Mouse (Mus musculus): ENCODE measurements around the gene Sema3b. TPM values are rescaled to one million over a fixed set of nuclear protein-coding genes. Genes with fewer than 3 reads are reported as not detected.

Gene Sema3b
- total RNA-seq, 4 experiments from 2014 or later: 2.9 to 5.0 (median 4.4) TPM

DNA sequence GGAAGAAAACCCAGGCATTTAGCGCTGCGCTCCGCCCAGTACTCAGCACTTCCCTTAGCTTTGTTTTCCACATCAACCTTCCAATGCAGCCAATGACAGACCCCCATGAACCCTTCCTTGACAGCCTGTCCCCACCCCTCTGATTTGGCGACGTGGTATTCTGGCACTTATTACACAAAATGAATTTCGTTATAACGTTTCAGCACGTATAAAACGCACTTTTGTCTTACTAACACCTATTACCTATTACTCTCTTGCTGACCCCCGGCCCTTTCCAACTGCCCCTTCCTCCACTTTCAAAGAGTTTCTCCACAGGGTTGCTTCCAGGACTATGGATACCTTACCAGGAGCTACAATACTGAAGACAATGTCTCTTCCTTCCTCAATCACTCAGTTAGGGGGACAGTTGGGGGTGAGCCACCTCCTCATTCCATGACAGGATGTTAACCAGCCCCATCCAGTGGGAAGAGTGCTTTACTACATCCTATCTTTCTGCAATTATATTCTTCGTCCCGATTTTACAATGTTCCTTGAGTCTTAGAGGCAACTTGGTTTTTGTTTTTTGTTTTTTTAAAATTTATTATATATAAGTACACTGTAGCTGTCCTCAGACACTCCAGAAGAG is 4.0 kb upstream of the Sema3b start:
- DNase-seq (ENCODE audit: low spot score in 2 of 2): no peak

DNA sequence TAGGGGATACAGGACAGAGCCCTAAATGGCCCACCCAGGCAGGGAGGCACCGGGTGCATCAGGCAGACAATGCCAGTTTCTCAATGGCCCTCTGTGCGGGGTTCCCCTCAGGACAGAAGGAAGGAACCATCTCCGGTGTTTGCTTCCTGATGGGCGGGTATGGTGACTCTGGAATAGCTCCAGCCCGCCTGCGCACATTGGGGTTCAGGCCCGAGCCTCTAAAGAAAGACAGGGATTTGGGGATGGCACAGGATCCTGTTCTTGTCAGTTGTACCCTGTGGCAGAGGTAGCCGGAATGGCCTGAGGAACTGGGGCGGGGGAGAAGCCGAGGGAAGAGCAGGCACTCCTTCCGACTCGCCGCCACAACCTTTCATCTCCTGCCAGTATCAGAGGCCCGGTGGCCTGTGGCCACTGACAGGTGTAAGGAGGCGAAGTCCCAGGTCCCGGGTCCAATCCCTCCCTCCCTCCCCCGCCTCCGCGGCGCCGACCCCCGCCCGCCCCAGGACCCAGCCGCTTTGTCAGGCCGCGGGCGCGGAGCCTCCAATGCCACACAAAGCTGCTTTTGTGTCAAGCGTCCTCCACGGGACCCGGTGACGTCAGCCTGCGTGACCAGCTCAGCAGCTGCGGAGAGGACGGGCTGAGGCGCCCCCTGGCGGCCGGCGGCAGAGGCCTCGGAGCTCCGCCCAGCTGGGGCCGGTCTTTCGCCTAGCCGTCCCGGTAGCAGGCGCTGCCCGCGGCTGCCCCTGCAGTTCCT is 3.3 kb upstream of the Sema3b start:
- peak; percentile 95 to 99 for DNase-seq (ENCODE audit: low spot score in 2 of 2)

DNA sequence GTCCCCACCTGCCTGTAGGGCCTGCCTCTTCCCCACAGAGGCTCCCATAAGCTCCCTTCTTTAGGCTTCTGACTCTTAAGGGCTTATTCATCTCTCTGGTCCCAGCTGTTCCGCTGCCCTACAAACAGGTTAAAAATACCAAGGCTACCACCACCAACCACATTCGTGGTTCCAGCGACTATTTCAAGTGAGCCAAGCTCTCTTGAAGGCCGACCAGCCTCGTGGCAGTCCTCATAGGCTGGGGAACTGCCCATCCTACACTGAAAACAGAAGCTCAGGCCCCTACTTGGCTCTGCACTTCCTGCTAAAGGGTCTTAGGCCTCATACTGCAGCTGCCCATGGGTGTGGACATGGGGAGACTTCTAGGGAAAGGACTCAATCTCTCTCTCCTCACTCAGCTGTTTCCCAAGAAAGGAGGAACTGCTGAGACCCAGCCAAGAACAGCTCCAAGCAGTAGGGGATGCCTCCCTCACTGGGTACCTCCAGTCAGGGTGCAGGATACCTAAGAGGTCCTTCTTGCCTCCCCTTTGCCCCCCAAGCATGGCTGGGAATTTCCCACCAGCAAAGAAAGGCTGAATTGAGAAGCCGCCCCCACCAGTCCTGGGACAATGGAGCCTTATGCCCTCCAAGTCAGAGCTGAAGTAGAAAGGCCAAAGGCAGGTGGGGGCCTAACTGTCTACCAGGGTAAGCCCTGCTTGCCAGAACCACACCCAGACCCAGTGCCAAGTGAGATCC is 2.6 kb upstream of the Sema3b start:
- no peak for DNase-seq (ENCODE audit: low spot score in 2 of 2)

DNA sequence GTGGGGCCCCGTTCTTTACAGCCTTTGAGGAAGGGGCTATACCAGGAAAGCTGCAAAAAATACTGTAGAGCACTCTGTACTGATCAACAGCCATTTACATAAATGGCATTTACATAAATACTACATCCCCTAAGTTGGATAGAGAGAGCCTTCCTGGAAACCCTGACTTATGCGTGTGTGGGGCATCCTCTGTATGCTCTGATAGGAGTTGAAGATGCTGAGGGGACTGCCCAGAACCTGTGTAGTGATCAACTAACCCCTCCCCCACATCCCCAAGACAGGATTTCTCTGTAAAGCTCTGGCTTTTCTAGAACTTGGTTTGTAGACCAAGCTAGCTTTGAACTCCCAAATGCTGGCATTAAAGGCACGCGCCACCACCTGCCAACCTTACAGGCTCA is 403 bp upstream of the Sema3b start:
- DNase-seq (ENCODE audit: low spot score in 2 of 2): no peak

DNA sequence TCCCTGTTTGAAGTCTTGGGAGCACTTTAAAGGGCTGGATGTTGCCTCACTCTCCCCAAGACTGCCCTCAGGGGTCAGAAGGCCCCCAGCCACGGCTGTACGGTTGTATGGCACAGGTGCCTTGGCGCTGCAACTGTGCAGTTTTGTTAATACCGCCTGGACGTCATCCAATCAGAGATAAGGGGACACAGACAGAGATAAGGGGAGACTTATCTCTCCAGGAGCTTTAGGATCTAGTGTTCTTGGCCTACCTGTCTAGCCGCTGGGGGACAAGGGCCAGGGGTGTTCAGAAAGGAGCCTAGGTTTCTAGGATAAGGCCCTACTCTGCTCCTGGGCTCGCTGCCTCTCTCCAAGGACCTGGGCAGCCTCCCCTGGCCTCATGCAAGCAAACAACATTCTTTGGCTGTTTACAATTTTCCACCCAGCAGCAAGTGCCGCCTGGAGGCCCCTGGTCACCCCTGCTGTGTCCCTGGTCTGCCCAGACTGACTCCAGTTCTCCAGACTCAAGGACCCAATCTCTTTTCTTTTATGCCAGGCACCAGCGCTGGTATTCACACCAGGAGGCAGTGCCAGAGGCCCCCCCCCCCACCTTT is 1.3 kb downstream of the Sema3b start:
- no peak for DNase-seq (ENCODE audit: low spot score in 2 of 2)

DNA sequence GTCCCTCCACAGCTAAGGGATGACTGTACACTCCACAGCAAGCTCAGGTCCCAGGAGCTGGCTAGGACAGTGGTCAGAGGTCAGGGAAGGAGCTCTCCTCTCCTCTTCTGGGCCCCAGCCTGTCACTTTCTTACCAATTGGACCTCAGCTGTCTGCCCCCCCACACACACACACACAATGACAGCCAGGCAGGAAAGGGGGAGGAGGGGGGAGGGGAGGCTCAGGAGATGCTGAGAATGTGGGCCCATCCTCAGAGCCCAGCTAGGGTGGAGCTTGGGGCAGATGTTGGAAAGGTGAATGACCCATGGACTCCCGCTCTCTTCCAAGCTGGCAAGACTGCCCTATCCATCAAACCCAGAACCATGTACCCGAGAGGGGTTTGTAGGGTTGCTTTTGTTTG is 2.0 kb downstream of the Sema3b start:
- no peak for DNase-seq (ENCODE audit: low spot score in 2 of 2)

DNA sequence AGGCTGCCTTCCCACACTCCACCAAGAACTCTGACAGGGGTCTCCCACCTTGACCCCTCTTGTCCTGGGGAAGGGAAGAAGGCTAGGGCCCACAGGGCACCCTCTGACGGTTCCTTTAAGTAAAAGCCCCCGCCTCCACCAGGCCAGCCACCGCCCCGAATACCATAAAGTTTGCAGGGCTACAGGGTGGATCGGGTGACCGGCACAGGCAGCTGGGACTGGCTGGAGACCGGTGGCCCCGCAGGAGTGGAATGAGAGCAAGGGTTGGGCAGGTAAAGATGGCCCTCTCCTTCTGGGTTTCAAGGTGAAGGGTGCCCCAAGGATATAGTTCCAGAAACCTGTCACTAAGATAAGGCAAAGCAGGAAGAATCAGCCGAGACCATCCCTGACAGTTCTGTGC is 2.4 kb downstream of the Sema3b start:
- no peak for DNase-seq (ENCODE audit: low spot score in 2 of 2)

DNA sequence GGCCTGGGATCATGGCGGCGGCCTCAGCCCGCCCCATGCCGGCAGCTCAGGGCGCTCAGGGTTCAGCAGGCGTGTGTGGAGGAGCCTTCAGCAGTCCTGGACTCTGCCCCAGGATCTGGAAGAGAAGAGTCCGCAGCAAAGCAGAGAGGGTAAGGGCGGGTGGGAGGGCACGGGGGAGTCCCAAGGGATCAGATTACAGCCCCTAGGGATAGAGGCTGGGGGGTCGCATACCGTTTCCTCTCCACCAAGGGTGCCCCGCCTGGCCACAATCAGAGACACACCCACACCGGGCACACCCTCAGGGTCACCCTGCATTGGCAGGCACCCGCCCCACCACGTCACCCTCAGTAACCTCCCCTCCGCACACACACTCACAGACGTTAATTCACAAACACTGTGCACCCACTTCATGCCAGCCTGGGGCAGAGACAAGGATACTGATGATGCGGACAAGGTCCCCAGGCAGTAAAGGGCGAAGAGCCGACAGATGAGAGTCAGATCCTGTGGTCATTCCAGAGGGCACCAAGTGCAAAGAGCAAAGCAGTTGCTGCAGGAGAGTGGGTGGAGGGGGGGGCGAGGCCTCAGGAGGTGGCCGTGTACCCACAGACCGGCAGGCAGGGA is 3.9 kb downstream of the Sema3b start:
- DNase-seq (ENCODE audit: low spot score in 2 of 2): no peak

DNA sequence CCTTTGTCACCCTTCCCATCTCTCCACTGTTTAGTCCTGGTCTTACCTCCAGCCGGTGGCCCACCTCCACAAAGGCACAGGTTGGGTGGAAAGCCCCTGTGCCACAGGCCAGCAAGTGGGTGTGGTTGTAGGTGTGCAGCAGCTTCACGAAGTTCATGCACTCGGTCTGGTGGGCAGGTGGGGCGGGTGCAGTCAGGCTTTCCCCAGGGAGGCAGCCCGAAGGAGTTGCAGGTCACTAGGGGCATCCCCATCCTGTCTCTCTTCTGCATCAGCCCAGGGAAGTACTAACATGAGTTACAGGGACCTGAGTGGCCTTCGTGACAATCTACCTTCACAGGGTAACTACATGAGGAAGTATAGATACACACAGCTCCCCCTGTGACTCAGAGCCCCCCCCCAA is 5.8 kb downstream of the Sema3b start:
- DNase-seq (ENCODE audit: low spot score in 2 of 2): no peak

DNA sequence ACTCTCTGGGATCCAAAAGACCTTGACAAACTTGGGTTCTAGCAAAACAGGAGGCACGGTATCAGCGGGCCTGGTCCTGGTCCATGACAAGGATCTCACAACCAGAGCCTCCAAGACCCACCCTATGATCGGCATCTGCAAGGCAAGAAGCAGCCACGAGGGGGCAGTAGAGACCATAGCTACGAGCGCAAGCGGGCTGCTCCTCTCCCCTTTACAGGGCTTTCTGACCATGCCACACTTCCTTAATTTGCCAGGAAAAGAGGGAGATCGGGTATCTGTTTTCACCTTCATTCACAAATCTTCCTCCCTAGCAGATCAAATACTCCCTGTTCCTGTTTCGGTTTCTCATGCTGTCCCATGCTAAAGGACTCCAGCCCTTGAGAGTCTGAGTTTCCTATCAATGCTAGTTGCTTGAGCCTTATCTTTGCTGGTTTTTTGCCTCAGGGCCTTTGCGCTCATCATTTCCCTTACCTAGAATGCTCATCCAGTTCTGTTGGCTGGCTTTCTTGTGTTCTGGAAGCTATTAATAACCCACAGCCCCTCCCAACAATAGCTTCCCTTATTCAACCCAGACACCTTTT is 6.9 kb downstream of the Sema3b start:
- peak; percentile 84 to 94 for DNase-seq (ENCODE audit: low spot score in 2 of 2)

DNA sequence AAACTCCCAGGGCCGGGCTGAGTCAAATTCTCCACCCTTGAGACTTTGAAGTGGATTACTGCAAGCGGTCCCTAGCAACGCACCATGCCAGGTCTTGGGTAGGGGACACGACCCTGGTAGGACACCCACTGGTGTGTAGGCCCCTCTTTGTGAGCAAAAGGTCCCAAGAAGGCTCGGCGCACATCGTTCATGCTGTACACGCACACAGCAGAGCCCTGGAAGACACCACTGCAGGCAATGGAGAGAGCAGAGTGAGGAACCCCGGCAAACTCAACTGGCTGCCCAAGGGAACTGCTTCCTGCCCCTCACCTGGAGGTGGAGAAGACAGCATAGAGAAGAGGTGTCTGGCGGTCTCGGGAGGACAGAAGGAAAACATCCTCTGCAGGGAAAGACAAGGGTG is 7.8 kb downstream of the Sema3b start:
- DNase-seq (ENCODE audit: low spot score in 2 of 2): no peak

DNA sequence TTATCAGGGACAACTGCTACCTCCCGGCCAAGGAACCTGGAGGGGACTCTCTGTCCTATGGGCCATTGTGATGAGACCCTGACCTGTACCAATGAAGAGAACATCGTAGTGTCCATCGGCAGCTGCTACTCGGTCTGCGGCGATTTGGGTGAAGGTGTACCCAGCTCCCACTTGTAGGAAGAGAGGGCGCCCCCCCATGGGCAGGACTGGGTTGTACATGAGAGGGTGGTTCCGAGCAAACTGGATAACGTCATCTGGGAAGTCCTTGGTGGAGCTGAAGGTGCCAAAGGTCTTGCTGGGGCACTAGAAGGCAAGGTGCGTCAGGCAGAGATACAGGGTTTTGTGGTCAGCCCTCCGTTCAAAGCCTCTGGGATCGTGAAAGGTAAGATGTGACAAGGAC is 8.3 kb downstream of the Sema3b start:
- DNase-seq (ENCODE audit: low spot score in 2 of 2): no peak

DNA sequence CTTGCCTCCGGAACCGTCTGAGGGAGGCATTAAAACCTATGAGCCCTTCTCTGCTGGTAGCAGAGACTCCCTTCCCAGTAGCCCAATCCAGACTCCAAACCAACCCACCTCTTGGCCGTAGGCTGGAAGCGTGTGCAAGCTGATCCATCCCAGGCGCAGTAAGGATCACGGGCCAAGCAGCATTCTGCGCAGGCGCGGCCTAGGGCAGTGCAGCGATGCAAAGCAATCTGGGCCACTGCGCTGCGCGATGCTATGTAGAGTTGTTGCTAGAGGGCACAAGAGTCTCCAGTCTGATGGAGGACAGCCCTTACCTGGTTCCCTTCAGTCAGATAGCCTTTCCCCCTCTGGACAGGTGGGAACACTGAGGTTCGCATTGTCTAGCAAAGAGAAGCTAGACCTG is 9.2 kb downstream of the Sema3b start:
- no peak for DNase-seq (ENCODE audit: low spot score in 2 of 2)

DNA sequence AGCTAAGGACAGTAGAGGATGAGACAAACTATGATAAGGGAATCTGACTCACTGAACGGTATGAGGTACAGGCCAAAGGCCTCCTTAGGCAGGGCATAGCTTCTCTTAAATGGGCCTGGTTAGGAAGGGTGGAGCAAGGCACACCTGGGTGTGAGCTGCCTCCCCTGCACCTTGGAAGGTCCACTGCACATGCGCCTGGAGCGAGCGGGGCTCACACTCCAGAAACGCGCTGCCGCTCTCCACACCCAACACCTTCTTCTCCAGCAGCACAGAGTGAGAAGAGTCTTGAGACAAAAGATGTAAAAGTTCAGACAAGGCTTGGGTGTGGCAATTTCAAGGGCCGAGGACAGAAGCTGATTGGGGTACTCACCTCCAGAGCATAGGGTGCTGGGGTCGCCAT is 9.6 kb downstream of the Sema3b start:
- DNase-seq (ENCODE audit: low spot score in 2 of 2): no peak

DNA sequence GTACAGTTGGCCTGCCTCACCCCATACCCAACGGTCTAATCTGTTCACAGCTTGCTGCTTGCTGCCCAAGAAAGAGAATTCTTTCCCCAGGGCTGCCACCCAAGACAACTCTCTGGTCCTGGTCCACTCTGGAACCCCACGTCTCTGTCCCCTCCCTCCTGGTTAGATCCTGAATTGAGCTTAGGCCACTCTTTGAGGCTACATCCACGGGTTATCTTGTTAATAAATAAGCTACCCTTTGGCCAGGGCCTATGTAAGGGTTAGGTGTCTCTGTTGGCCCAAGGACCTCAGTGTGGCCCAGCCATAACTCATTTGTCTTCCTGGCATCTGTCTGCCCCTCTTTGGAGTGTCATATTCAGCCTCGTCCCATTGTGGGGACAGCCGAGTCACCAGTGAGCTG is 10.6 kb downstream of the Sema3b start:
- DNase-seq (ENCODE audit: low spot score in 2 of 2): no peak

DNA sequence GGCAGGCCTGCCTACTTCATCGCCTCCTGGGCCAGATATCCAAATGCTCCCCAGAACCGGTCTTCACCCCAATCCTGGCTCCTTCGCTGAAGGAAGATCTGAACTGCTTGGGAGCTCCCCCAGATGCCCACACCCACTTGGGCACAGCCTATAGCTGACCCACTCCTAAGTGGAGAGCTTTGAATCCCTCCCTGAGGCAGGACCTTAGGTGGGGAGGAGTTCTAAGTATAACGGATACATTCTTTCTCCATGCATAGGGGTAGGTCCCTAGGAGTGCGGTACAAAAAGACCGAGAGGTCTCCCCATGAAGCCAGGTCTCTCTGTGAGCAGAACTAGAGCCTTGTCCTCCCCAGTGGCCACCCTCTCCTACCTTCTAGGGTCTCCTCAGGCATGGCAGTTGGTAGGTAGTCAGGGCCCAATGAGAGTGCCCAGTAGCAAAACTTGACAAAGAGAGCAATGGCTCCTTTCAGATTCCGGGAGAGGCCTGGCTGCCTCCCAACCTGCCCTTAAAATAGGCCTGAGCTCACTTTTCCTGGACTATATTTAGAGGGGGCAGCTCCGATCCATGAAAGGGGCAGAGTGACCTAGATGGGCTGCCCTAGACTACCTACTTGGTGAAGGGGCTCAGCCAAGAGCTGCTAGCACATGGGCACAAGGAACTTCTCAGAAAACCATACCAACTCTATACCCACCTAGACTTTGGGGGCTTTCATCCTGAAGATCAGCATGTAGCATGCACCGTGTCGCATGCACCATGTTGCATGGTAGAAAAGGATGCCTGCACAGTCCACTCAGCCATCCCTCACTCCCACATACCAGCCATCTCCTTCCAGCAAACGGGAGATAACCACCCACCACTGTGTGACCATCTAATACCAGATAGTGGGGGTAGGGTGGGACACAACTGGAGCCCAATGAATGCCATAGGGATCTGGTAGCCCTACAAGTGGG is 12.1 kb downstream of the Sema3b start:
- DNase-seq (ENCODE audit: low spot score in 2 of 2): no peak

DNA sequence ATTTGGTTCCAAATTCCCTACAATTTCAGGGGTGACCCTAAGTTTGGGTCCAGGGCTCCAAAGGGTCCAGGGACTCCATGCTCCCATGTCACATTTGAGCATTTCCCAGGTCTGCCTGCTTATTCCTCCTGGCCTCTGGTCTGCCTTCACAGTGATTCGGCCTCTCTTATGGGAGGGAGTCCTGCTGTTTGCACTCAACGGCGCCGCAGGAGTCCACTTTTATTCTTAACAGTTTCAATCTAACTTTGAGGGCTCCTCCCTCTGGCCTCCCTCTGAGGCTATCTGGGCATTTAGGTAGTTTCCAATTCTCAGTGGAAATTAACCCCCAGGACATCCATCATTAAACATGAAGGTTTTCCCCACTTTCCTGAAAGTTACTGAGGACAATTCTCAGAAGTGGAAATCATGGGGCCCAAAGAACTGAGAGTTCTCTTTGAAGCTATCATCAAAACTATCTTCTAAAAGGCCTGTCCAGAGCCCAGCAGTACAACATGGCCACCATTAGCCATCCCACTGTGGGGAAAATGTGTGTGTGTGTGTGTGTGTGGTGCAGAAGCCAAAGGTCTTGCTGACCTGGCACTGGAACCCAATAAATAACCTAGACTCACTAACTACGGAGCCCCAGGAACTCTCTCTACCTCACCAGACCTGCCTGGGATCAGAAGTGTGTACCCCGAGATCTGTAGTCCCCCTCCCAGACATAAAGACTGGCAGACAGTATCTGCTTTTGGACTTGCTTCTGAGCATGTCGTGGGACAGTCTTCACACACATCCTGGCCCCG is 14.6 kb downstream of the Sema3b start:
- DNase-seq (ENCODE audit: low spot score in 2 of 2): no peak

DNA sequence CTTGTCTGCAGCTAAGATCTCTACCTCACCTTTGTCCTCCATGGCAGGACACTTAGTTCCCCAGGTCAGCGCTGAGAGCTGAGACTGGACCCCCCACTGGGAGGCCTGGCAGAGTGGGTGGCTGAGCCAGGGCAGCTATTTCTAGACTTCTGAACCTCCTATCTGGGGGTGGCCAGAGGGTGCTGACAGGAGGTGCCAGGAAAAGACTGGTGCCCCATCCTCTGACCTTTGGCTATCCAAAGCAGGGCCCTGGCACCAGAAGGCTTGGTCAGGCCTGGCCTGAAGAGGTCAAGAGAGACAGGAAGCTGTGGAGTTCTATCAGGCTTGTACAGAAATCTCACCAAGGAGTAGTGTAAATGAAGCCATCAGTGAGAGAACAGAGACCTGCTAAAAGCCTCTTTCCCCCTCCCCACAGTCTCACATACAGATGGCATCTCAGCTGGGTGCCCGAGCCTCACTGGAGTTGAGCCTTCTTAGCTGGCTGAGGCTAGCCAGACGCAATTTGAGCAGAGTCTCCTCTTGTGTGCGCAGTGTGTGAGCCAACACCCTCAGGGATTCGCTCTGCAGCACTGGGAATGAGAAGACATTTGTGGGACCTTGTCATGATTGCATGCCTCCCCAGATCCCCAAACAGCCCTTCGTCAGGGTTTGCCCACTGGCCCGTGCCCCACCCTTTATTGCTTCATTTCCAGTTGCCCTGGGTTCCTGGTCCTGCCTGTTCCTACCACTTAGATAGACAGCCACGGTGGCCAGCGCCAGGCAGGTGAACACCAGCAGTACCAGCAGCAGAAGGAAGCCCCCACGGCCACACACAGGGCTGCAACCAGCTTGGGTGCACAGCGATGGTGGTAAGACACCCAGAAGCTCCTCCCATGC is 15.7 kb downstream of the Sema3b start:
- no peak for DNase-seq (ENCODE audit: low spot score in 2 of 2)

DNA sequence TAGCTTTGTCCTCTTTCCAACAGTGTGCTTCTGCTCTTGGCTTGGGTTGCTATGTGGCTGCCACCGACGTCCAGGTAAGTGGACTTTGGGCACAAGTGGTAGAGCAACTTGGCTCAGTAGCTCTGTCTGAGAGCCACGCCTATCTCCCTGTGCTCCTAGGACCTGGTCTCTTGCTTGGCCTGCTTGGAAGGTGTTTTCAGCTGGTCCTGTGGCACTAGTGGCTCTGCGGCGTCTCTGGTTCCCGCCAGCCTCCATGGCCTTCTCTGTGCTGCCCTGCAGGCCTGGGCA is 18.3 kb downstream of the Sema3b start:
- no peak for DNase-seq (ENCODE audit: low spot score in 2 of 2)

All from layer of hippocampus, adult 8-10 months (tissue).